Mouse (Mus musculus): ENCODE results near the gene Net1. TPM values are rescaled to one million over a fixed set of nuclear protein-coding genes. Genes with fewer than 3 reads are reported as not detected.
"Not testable (repeated sequence)": the region's sequence is repeated elsewhere in the genome, so short reads cannot be mapped to it uniquely, and the experiment has no call there.

Net1 gene
- total RNA-seq, 1 experiment: 21.1 TPM

- no peak for DNase-seq (ENCODE audit: low read depth, low spot score)
- TF ChIP-seq HCFC1 (IDR thresholded peaks at IDR 0.05; ENCODE audit: borderline replicate concordance, insufficient read depth, low read length) (no peak), MAFK (IDR thresholded peaks at IDR 0.05; ENCODE audit: insufficient read depth, low read depth, low read length) (no peak), ZC3H11A (IDR thresholded peaks at IDR 0.05; ENCODE audit: borderline replicate concordance, low read depth, low read length) (no peak), ZNF384 (IDR thresholded peaks at IDR 0.05; ENCODE audit: low read depth, low read length) (no peak), CHD2 (IDR thresholded peaks at IDR 0.05; ENCODE audit: low read depth, low read length) (no peak)
- Histone ChIP-seq H3K4me1 (ENCODE audit: control insufficient read depth in 2 of 2, insufficient read depth in 2 of 2, low read length in 2 of 2, poor library complexity in 1 of 2) (peaks cover 0 to 4% of the 10 kb centered on the region in 2 experiments; a peak in 1 of 4 replicates), H3K27ac (ENCODE audit: insufficient read depth, low read depth, low read length, poor library complexity, severe bottlenecking) (no peak overlapping the region), H3K36me3 (ENCODE audit: control insufficient read depth, insufficient read depth, low read length, poor library complexity, severe bottlenecking) (no peaks in the 10 kb centered on the region), H3K9me3 (ENCODE audit: control insufficient read depth, insufficient read depth, low read depth, low read length) (no peaks in the 10 kb centered on the region), H3K4me3 (ENCODE audit: insufficient read depth in 1 of 2, low read depth in 1 of 2, low read length in 2 of 2, poor library complexity in 1 of 2, severe bottlenecking in 1 of 2) (no peak overlapping the region), H3K9ac (ENCODE audit: insufficient read depth, low read depth, low read length, poor library complexity, severe bottlenecking) (no peak overlapping the region)
- in situ Hi-C loops (cut with MboI; ENCODE audit: low sequenced_read_pairs in 2 of 2, unreplicated experiment in 2 of 2): no loop called here
Measured at GRCm38 (mm10) chr13:3850330-3850729, 67.7 kb downstream of the Net1 start.

- DNase-seq (ENCODE audit: low read depth, low spot score); H3K9ac ChIP-seq (ENCODE audit: insufficient read depth, low read depth, low read length, poor library complexity, severe bottlenecking); in situ Hi-C loops (cut with MboI; ENCODE audit: low sequenced_read_pairs in 2 of 2, unreplicated experiment in 2 of 2); H3K4me3 ChIP-seq (ENCODE audit: insufficient read depth in 1 of 2, low read depth in 1 of 2, low read length in 2 of 2, poor library complexity in 1 of 2, severe bottlenecking in 1 of 2); H3K4me1 ChIP-seq (ENCODE audit: control insufficient read depth in 2 of 2, insufficient read depth in 2 of 2, low read length in 2 of 2, poor library complexity in 1 of 2); H3K9me3 ChIP-seq (ENCODE audit: control insufficient read depth, insufficient read depth, low read depth, low read length); H3K27ac ChIP-seq (ENCODE audit: insufficient read depth, low read depth, low read length, poor library complexity, severe bottlenecking); H3K36me3 ChIP-seq (ENCODE audit: control insufficient read depth, insufficient read depth, low read length, poor library complexity, severe bottlenecking): not testable (repeated sequence)
Measured at GRCm38 (mm10) chr13:3840662-3841061, 77.4 kb downstream of the Net1 start.

- H3K4me1 ChIP-seq (ENCODE audit: control insufficient read depth in 2 of 2, insufficient read depth in 2 of 2, low read length in 2 of 2, poor library complexity in 1 of 2); H3K9me3 ChIP-seq (ENCODE audit: control insufficient read depth, insufficient read depth, low read depth, low read length); H3K9ac ChIP-seq (ENCODE audit: insufficient read depth, low read depth, low read length, poor library complexity, severe bottlenecking); in situ Hi-C loops (cut with MboI; ENCODE audit: low sequenced_read_pairs in 2 of 2, unreplicated experiment in 2 of 2); H3K27ac ChIP-seq (ENCODE audit: insufficient read depth, low read depth, low read length, poor library complexity, severe bottlenecking); H3K36me3 ChIP-seq (ENCODE audit: control insufficient read depth, insufficient read depth, low read length, poor library complexity, severe bottlenecking); H3K4me3 ChIP-seq (ENCODE audit: insufficient read depth in 1 of 2, low read depth in 1 of 2, low read length in 2 of 2, poor library complexity in 1 of 2, severe bottlenecking in 1 of 2); DNase-seq (ENCODE audit: low read depth, low spot score): not testable (repeated sequence)
Measured at GRCm38 (mm10) chr13:3837312-3837807, 80.7 kb downstream of the Net1 start, which contains the start of gene Calm4. TSS of gene Calm4 (plus strand) at chr13:3837757.

- DNase-seq (ENCODE audit: low read depth, low spot score); H3K4me1 ChIP-seq (ENCODE audit: control insufficient read depth in 2 of 2, insufficient read depth in 2 of 2, low read length in 2 of 2, poor library complexity in 1 of 2); H3K9me3 ChIP-seq (ENCODE audit: control insufficient read depth, insufficient read depth, low read depth, low read length); H3K4me3 ChIP-seq (ENCODE audit: insufficient read depth in 1 of 2, low read depth in 1 of 2, low read length in 2 of 2, poor library complexity in 1 of 2, severe bottlenecking in 1 of 2); H3K36me3 ChIP-seq (ENCODE audit: control insufficient read depth, insufficient read depth, low read length, poor library complexity, severe bottlenecking); H3K9ac ChIP-seq (ENCODE audit: insufficient read depth, low read depth, low read length, poor library complexity, severe bottlenecking); H3K27ac ChIP-seq (ENCODE audit: insufficient read depth, low read depth, low read length, poor library complexity, severe bottlenecking); in situ Hi-C loops (cut with MboI; ENCODE audit: low sequenced_read_pairs in 2 of 2, unreplicated experiment in 2 of 2): not testable (repeated sequence)
Measured at GRCm38 (mm10) chr13:3833644-3834043, 84.4 kb downstream of the Net1 start.

- TF ChIP-seq CHD2 (IDR thresholded peaks at IDR 0.05; ENCODE audit: low read depth, low read length) (no peak), HCFC1 (IDR thresholded peaks at IDR 0.05; ENCODE audit: borderline replicate concordance, insufficient read depth, low read length) (no peak), ZC3H11A (IDR thresholded peaks at IDR 0.05; ENCODE audit: borderline replicate concordance, low read depth, low read length) (no peak), MAFK (IDR thresholded peaks at IDR 0.05; ENCODE audit: insufficient read depth, low read depth, low read length) (no peak), ZNF384 (IDR thresholded peaks at IDR 0.05; ENCODE audit: low read depth, low read length) (no peak)
- H3K36me3 ChIP-seq (ENCODE audit: control insufficient read depth, insufficient read depth, low read length, poor library complexity, severe bottlenecking): no peaks in the 10 kb centered on the region
- in situ Hi-C loops (cut with MboI; ENCODE audit: low sequenced_read_pairs in 2 of 2, unreplicated experiment in 2 of 2): no loop called here
- no peak overlapping the region for H3K4me3 ChIP-seq (ENCODE audit: insufficient read depth in 1 of 2, low read depth in 1 of 2, low read length in 2 of 2, poor library complexity in 1 of 2, severe bottlenecking in 1 of 2)
- no peak overlapping the region for H3K27ac ChIP-seq (ENCODE audit: insufficient read depth, low read depth, low read length, poor library complexity, severe bottlenecking)
- H3K9ac ChIP-seq (ENCODE audit: insufficient read depth, low read depth, low read length, poor library complexity, severe bottlenecking): no peak overlapping the region
- no peaks in the 10 kb centered on the region for H3K4me1 ChIP-seq (ENCODE audit: control insufficient read depth in 2 of 2, insufficient read depth in 2 of 2, low read length in 2 of 2, poor library complexity in 1 of 2)
- no peaks in the 10 kb centered on the region for H3K9me3 ChIP-seq (ENCODE audit: control insufficient read depth, insufficient read depth, low read depth, low read length)
- no peak for DNase-seq (ENCODE audit: low read depth, low spot score)
Measured at GRCm38 (mm10) chr13:3832450-3832849, 85.6 kb downstream of the Net1 start.

Other genes with a start within 250 kb of the Net1 start
- gene Calml3, start 113.9 kb downstream of the Net1 start, total RNA-seq (2012; rRNA removed): not detected in 2 replicates
- gene Calm4, start 80.5 kb downstream of the Net1 start, total RNA-seq (2012; rRNA removed): not detected in 2 replicates
- gene Calm5, start 64.0 kb downstream of the Net1 start, total RNA-seq (2012; rRNA removed): not detected in 2 replicates
- not detected in 2 replicates for gene Tubal3, start 54 bp upstream of the Net1 start, total RNA-seq (2012; rRNA removed)
- not detected in 2 replicates for gene Ucn3, start 27.1 kb upstream of the Net1 start, total RNA-seq (2012; rRNA removed)
- 0.40 TPM in 1 of 2 replicates, not detected in the other for gene Akr1c14, start 130.8 kb upstream of the Net1 start, total RNA-seq (2012; rRNA removed)
- 1.1 TPM in 1 of 2 replicates, not detected in the other for gene Akr1c18, start 232.4 kb upstream of the Net1 start, total RNA-seq (2012; rRNA removed)